Mouse (Mus musculus): ENCODE measurements around the gene Mthfs.
"Not testable (repeated sequence)": the region's sequence is repeated elsewhere in the genome, so short reads cannot be mapped to it uniquely, and the experiment has no call there.

The Mthfs gene

GRCm38 (mm10) chr9:89240516-89241019, 30.1 kb downstream of the Mthfs start:
- not testable (repeated sequence) for DNase-seq (ENCODE audit: low spot score in 2 of 2)

GRCm38 (mm10) chr9:89253400-89253799, 42.9 kb downstream of the Mthfs start:
- DNase-seq (ENCODE audit: low spot score in 2 of 2), result no peak

- DNase-seq (ENCODE audit: low spot score in 2 of 2), result peak in 1 of 2 experiments; percentile 7
These were observed 46.3 kb downstream of the Mthfs start for GRCm38 (mm10) chr9:89256556-89257335.

GRCm38 (mm10) chr9:89263968-89264367, 53.5 kb downstream of the Mthfs start:
- DNase-seq (ENCODE audit: low spot score in 2 of 2), result no peak

- no peak for DNase-seq (ENCODE audit: low spot score in 2 of 2)
These were observed 54.1 kb downstream of the Mthfs start for GRCm38 (mm10) chr9:89264571-89264970.

GRCm38 (mm10) chr9:89267093-89267492, 56.6 kb downstream of the Mthfs start:
- peak in 1 of 2 experiments; percentile 11 for DNase-seq (ENCODE audit: low spot score in 2 of 2)

- DNase-seq (ENCODE audit: low spot score in 2 of 2), result peak; percentile 4 to 33
These were observed 57.1 kb downstream of the Mthfs start for GRCm38 (mm10) chr9:89267572-89267971.

- DNase-seq (ENCODE audit: low spot score in 2 of 2), result no peak
These were observed 59.9 kb downstream of the Mthfs start for GRCm38 (mm10) chr9:89270376-89270775.

- DNase-seq (ENCODE audit: low spot score in 2 of 2), result no peak
These were observed 63.3 kb downstream of the Mthfs start for GRCm38 (mm10) chr9:89273766-89274165.

- no peak for DNase-seq (ENCODE audit: low spot score in 2 of 2)
These were observed 67.7 kb downstream of the Mthfs start for GRCm38 (mm10) chr9:89278207-89278606.

GRCm38 (mm10) chr9:89282374-89283068, 72.0 kb downstream of the Mthfs start:
- no peak for DNase-seq (ENCODE audit: low spot score in 2 of 2)

GRCm38 (mm10) chr9:89288037-89288436, 77.6 kb downstream of the Mthfs start:
- DNase-seq (ENCODE audit: low spot score in 2 of 2), result no peak

- no peak for DNase-seq (ENCODE audit: low spot score in 2 of 2)
These were observed 82.9 kb downstream of the Mthfs start for GRCm38 (mm10) chr9:89293364-89293763.

- no peak for DNase-seq (ENCODE audit: low spot score in 2 of 2)
These were observed 83.6 kb downstream of the Mthfs start for GRCm38 (mm10) chr9:89294121-89294520.

GRCm38 (mm10) chr9:89305637-89306036, 95.2 kb downstream of the Mthfs start:
- no peak for DNase-seq (ENCODE audit: low spot score in 2 of 2)

- no peak for DNase-seq (ENCODE audit: low spot score in 2 of 2)
These were observed 98.1 kb downstream of the Mthfs start for GRCm38 (mm10) chr9:89308357-89309194.

- DNase-seq (ENCODE audit: low spot score in 2 of 2), result no peak
These were observed 98.7 kb downstream of the Mthfs start for GRCm38 (mm10) chr9:89309195-89309535.

GRCm38 (mm10) chr9:89311649-89312048, 101.2 kb downstream of the Mthfs start:
- DNase-seq (ENCODE audit: low spot score in 2 of 2), result no peak

GRCm38 (mm10) chr9:89373731-89374130, 163.3 kb downstream of the Mthfs start:
- no peak for DNase-seq (ENCODE audit: low spot score in 2 of 2)

- no peak for DNase-seq (ENCODE audit: low spot score in 2 of 2)
These were observed 164.2 kb downstream of the Mthfs start for GRCm38 (mm10) chr9:89374650-89375049.

- no peak for DNase-seq (ENCODE audit: low spot score in 2 of 2)
These were observed 192.6 kb downstream of the Mthfs start for GRCm38 (mm10) chr9:89403031-89403430.

Data from heart, adult 9 months (tissue).